Mouse (Mus musculus) G1E (cell line): ENCODE measurements around the gene Ehd1.

ENCODE experiments used
- CTCF ChIP-seq: IDR thresholded peaks from 2 replicates; pipeline ENCODE4 v1.5.1; 2012; ENCODE audit warnings: low read depth, low read length, inconsistent platforms, mixed read lengths
- GATA1 ChIP-seq: IDR thresholded peaks from 2 replicates; pipeline ENCODE4 v1.6.1; 2012; ENCODE audit warnings: borderline replicate concordance, low read length, inconsistent platforms, mixed read lengths
- POLR2AphosphoS5 ChIP-seq: IDR thresholded peaks from 2 replicates; pipeline ENCODE4 v1.6.1; 2012; ENCODE audit warnings: low read depth, low read length, inconsistent platforms; ENCODE audit not compliant: insufficient replicate concordance
- TAL1 ChIP-seq: conservative IDR thresholded peaks from 2 replicates; pipeline ENCODE4 v1.6.1; 2012; ENCODE audit warnings: low read depth, low read length, inconsistent platforms, mixed read lengths

GRCm38 (mm10) chr19:6334673-6335457, 58.3 kb downstream of the Ehd1 start, which contains the start of gene Men1:
- TF ChIP-seq CTCF (no peak), GATA1 (no peak), POLR2AphosphoS5 (no peak), TAL1 (no peak)
